Mouse (Mus musculus): Measurements from ENCODE around the gene Foxj3. TPM values are rescaled to one million over a fixed set of nuclear protein-coding genes. Genes with fewer than 3 reads are reported as not detected.

The Foxj3 gene
- polyA plus RNA-seq, 1 experiment from 2014 or later, result 21.2 TPM

GRCm38 (mm10) chr4:119589423-119589822, 52.6 kb downstream of the Foxj3 start:
- Histone ChIP-seq H3K9me3 (ENCODE audit: control insufficient read depth, low read length) (no peaks in the 10 kb centered on the region), H3K4me3 (ENCODE audit: low read depth, low read length) (no peak overlapping the region), H3K27ac (ENCODE audit: low read depth) (no peak overlapping the region), H3K36me3 (ENCODE audit: control insufficient read depth, insufficient read depth, low read length) (peaks cover 24% of the 10 kb centered on the region), H3K27me3 (replicated peaks; ENCODE audit: control insufficient read depth, insufficient read depth, low read length) (no peaks in the 10 kb centered on the region), H3K4me2 (ENCODE audit: low read length) (no peak overlapping the region), H3K4me1 (replicated peaks; ENCODE audit: control insufficient read depth, insufficient read depth, low read length) (no peaks in the 10 kb centered on the region), H3K9ac (ENCODE audit: low read length) (no peak overlapping the region)
- 85% methylated on average over 2 of the region's 2 CpGs for WGBS
- DNase-seq (ENCODE audit: low spot score), result no peak
- ATAC-seq (replicated peaks; ENCODE audit: low FRiP score, low TSS enrichment, low read depth), result no peak

- H3K27me3 ChIP-seq (replicated peaks; ENCODE audit: control insufficient read depth, insufficient read depth, low read length), result no peaks in the 10 kb centered on the region
- H3K36me3 ChIP-seq (ENCODE audit: control insufficient read depth, insufficient read depth, low read length), result peaks cover 24% of the 10 kb centered on the region
- H3K4me3 ChIP-seq (ENCODE audit: low read depth, low read length), result no peak overlapping the region
- 69% methylated on average over 1 of the region's 1 CpGs for whole genome bisulfite sequencing
- DNase-seq (ENCODE audit: low spot score) (no peak), ATAC-seq (replicated peaks; ENCODE audit: low FRiP score, low TSS enrichment, low read depth) (no peak)
- H3K4me1 ChIP-seq (replicated peaks; ENCODE audit: control insufficient read depth, insufficient read depth, low read length), result no peaks in the 10 kb centered on the region
- H3K4me2 ChIP-seq (ENCODE audit: low read length), result no peak overlapping the region
- H3K9me3 ChIP-seq (ENCODE audit: control insufficient read depth, low read length), result no peaks in the 10 kb centered on the region
- no peak overlapping the region for H3K27ac ChIP-seq (ENCODE audit: low read depth)
- H3K9ac ChIP-seq (ENCODE audit: low read length), result no peak overlapping the region
These were observed 53.2 kb downstream of the Foxj3 start for GRCm38 (mm10) chr4:119590027-119590426.

GRCm38 (mm10) chr4:119592479-119592878, 55.7 kb downstream of the Foxj3 start:
- Histone ChIP-seq H3K4me2 (ENCODE audit: low read length) (no peak overlapping the region), H3K4me1 (replicated peaks; ENCODE audit: control insufficient read depth, insufficient read depth, low read length) (no peaks in the 10 kb centered on the region), H3K9ac (ENCODE audit: low read length) (no peak overlapping the region), H3K27me3 (replicated peaks; ENCODE audit: control insufficient read depth, insufficient read depth, low read length) (no peaks in the 10 kb centered on the region), H3K4me3 (ENCODE audit: low read depth, low read length) (no peak overlapping the region), H3K27ac (ENCODE audit: low read depth) (no peak overlapping the region), H3K36me3 (ENCODE audit: control insufficient read depth, insufficient read depth, low read length) (peaks cover 7% of the 10 kb centered on the region; the same call in 1 of the 2 replicates), H3K9me3 (ENCODE audit: control insufficient read depth, low read length) (no peaks in the 10 kb centered on the region)
- no peak for DNase-seq (ENCODE audit: low spot score)
- WGBS, result 88% methylated on average over 3 of the region's 3 CpGs
- no peak for ATAC-seq (replicated peaks; ENCODE audit: low FRiP score, low TSS enrichment, low read depth)

- 94% methylated on average over 14 of the region's 14 CpGs for WGBS
These were observed 57.5 kb downstream of the Foxj3 start for GRCm38 (mm10) chr4:119594331-119594730.

GRCm38 (mm10) chr4:119599605-119600004, 62.8 kb downstream of the Foxj3 start:
- Histone ChIP-seq H3K4me2 (ENCODE audit: low read length) (no peak overlapping the region), H3K4me3 (ENCODE audit: low read depth, low read length) (no peak overlapping the region), H3K4me1 (replicated peaks; ENCODE audit: control insufficient read depth, insufficient read depth, low read length) (no peaks in the 10 kb centered on the region), H3K9me3 (ENCODE audit: control insufficient read depth, low read length) (no peaks in the 10 kb centered on the region), H3K27me3 (replicated peaks; ENCODE audit: control insufficient read depth, insufficient read depth, low read length) (no peaks in the 10 kb centered on the region), H3K36me3 (ENCODE audit: control insufficient read depth, insufficient read depth, low read length) (peaks cover 12% of the 10 kb centered on the region; the same call in 1 of the 2 replicates), H3K9ac (ENCODE audit: low read length) (no peak overlapping the region), H3K27ac (ENCODE audit: low read depth) (no peak overlapping the region)
- ATAC-seq (replicated peaks; ENCODE audit: low FRiP score, low TSS enrichment, low read depth) (no peak), DNase-seq (ENCODE audit: low spot score) (no peak)
- WGBS, result 34% methylated on average over 1 of the region's 1 CpGs

More at GRCm38 (mm10) chr4:119594331-119594730, 57.5 kb downstream of the Foxj3 start:
- H3K9me3 ChIP-seq (ENCODE audit: control insufficient read depth, low read length), result no peaks in the 10 kb centered on the region
- H3K4me1 ChIP-seq (replicated peaks; ENCODE audit: control insufficient read depth, insufficient read depth, low read length), result no peaks in the 10 kb centered on the region
- no peak overlapping the region for H3K4me2 ChIP-seq (ENCODE audit: low read length)
- H3K27ac ChIP-seq (ENCODE audit: low read depth), result no peak overlapping the region
- no peaks in the 10 kb centered on the region for H3K27me3 ChIP-seq (replicated peaks; ENCODE audit: control insufficient read depth, insufficient read depth, low read length)
- H3K36me3 ChIP-seq (ENCODE audit: control insufficient read depth, insufficient read depth, low read length), result no peaks in the 10 kb centered on the region
- no peak overlapping the region for H3K4me3 ChIP-seq (ENCODE audit: low read depth, low read length)
- DNase-seq (ENCODE audit: low spot score) (no peak), ATAC-seq (replicated peaks; ENCODE audit: low FRiP score, low TSS enrichment, low read depth) (no peak)
- no peak overlapping the region for H3K9ac ChIP-seq (ENCODE audit: low read length)

GRCm38 (mm10) chr4:119609488-119609887, 72.7 kb downstream of the Foxj3 start:
- no peaks in the 10 kb centered on the region for H3K27me3 ChIP-seq (replicated peaks; ENCODE audit: control insufficient read depth, insufficient read depth, low read length)
- peaks cover 9% of the 10 kb centered on the region; the same call in 1 of the 2 replicates for H3K36me3 ChIP-seq (ENCODE audit: control insufficient read depth, insufficient read depth, low read length)
- no peak overlapping the region for H3K27ac ChIP-seq (ENCODE audit: low read depth)
- no peaks in the 10 kb centered on the region for H3K4me1 ChIP-seq (replicated peaks; ENCODE audit: control insufficient read depth, insufficient read depth, low read length)
- DNase-seq (ENCODE audit: low spot score) (no peak), ATAC-seq (replicated peaks; ENCODE audit: low FRiP score, low TSS enrichment, low read depth) (no peak)
- no peak overlapping the region for H3K9ac ChIP-seq (ENCODE audit: low read length)
- H3K4me3 ChIP-seq (ENCODE audit: low read depth, low read length), result no peak overlapping the region
- WGBS, result 90% methylated on average over 1 of the region's 1 CpGs
- H3K4me2 ChIP-seq (ENCODE audit: low read length), result no peak overlapping the region
- no peaks in the 10 kb centered on the region for H3K9me3 ChIP-seq (ENCODE audit: control insufficient read depth, low read length)

- Histone ChIP-seq H3K36me3 (ENCODE audit: control insufficient read depth, insufficient read depth, low read length) (peaks cover 9% of the 10 kb centered on the region; the same call in 1 of the 2 replicates), H3K4me2 (ENCODE audit: low read length) (no peak overlapping the region), H3K9me3 (ENCODE audit: control insufficient read depth, low read length) (no peaks in the 10 kb centered on the region), H3K9ac (ENCODE audit: low read length) (no peak overlapping the region), H3K27ac (ENCODE audit: low read depth) (no peak overlapping the region), H3K4me3 (ENCODE audit: low read depth, low read length) (no peak overlapping the region), H3K4me1 (replicated peaks; ENCODE audit: control insufficient read depth, insufficient read depth, low read length) (no peaks in the 10 kb centered on the region), H3K27me3 (replicated peaks; ENCODE audit: control insufficient read depth, insufficient read depth, low read length) (no peaks in the 10 kb centered on the region)
- no peak for ATAC-seq (replicated peaks; ENCODE audit: low FRiP score, low TSS enrichment, low read depth)
- DNase-seq (ENCODE audit: low spot score), result no peak
- whole genome bisulfite sequencing, result 25% methylated on average over 1 of the region's 1 CpGs
These were observed 77.3 kb downstream of the Foxj3 start for GRCm38 (mm10) chr4:119614078-119614477.

GRCm38 (mm10) chr4:119614724-119615123, 77.9 kb downstream of the Foxj3 start:
- no peak overlapping the region for H3K9ac ChIP-seq (ENCODE audit: low read length)
- peaks cover 16% of the 10 kb centered on the region; the same call in 1 of the 2 replicates for H3K36me3 ChIP-seq (ENCODE audit: control insufficient read depth, insufficient read depth, low read length)
- H3K4me3 ChIP-seq (ENCODE audit: low read depth, low read length), result no peak overlapping the region
- H3K9me3 ChIP-seq (ENCODE audit: control insufficient read depth, low read length), result no peaks in the 10 kb centered on the region
- H3K27me3 ChIP-seq (replicated peaks; ENCODE audit: control insufficient read depth, insufficient read depth, low read length), result no peaks in the 10 kb centered on the region
- no peak for DNase-seq (ENCODE audit: low spot score)
- WGBS, result 60% methylated on average over 4 of the region's 4 CpGs
- H3K4me2 ChIP-seq (ENCODE audit: low read length), result no peak overlapping the region
- no peaks in the 10 kb centered on the region for H3K4me1 ChIP-seq (replicated peaks; ENCODE audit: control insufficient read depth, insufficient read depth, low read length)
- no peak for ATAC-seq (replicated peaks; ENCODE audit: low FRiP score, low TSS enrichment, low read depth)
- H3K27ac ChIP-seq (ENCODE audit: low read depth), result no peak overlapping the region

- H3K36me3 ChIP-seq (ENCODE audit: control insufficient read depth, insufficient read depth, low read length), result peaks cover 70% of the 10 kb centered on the region
- WGBS, result 76% methylated on average over 7 of the region's 7 CpGs
- H3K4me3 ChIP-seq (ENCODE audit: low read depth, low read length), result no peak overlapping the region
- no peak overlapping the region for H3K4me2 ChIP-seq (ENCODE audit: low read length)
- H3K27ac ChIP-seq (ENCODE audit: low read depth), result no peak overlapping the region
- no peaks in the 10 kb centered on the region for H3K27me3 ChIP-seq (replicated peaks; ENCODE audit: control insufficient read depth, insufficient read depth, low read length)
- DNase-seq (ENCODE audit: low spot score) (no peak), ATAC-seq (replicated peaks; ENCODE audit: low FRiP score, low TSS enrichment, low read depth) (no peak)
- no peak overlapping the region for H3K9ac ChIP-seq (ENCODE audit: low read length)
- no peaks in the 10 kb centered on the region for H3K4me1 ChIP-seq (replicated peaks; ENCODE audit: control insufficient read depth, insufficient read depth, low read length)
- no peaks in the 10 kb centered on the region for H3K9me3 ChIP-seq (ENCODE audit: control insufficient read depth, low read length)
These were observed 89.4 kb downstream of the Foxj3 start for GRCm38 (mm10) chr4:119626081-119626645.
